Mouse (Mus musculus) olfactory bulb, adult 2 months (tissue): ENCODE measurements at regions not wholly inside any gene's neighbourhood (a gene's known extent, or its start where the extent isn't known, plus 50 kb on each side); places are given as distances from the start of the nearest gene placed in this dataset.

Experiments
- CTCF ChIP-seq: fragments of 200-500 bp; IDR thresholded peaks from 2 replicates; pipeline ENCODE4 v1.5.1; 2012; ENCODE audit warnings: low read depth, mild to moderate bottlenecking, low read length, moderate library complexity; ENCODE audit not compliant: insufficient read depth
- POLR2A ChIP-seq: fragments of 200-500 bp; IDR thresholded peaks from 2 replicates; pipeline ENCODE4 v1.6.1; 2012; ENCODE audit warnings: mild to moderate bottlenecking, low read depth, low read length, moderate library complexity; ENCODE audit not compliant: insufficient read depth

- TF ChIP-seq CTCF (no peak), POLR2A (no peak)
Measured at GRCm38 (mm10) chr13:102157369-102158130, 389.5 kb upstream of the Pik3r1 start.
